Mouse (Mus musculus) heart, embryonic 13.5 days (tissue): ENCODE results near the gene Trip11. TPM values are rescaled to one million over a fixed set of nuclear protein-coding genes. Genes with fewer than 3 reads are reported as not detected.

ENCODE experiments used
- ATAC-seq: fragments of 200-750 bp; cut with Nextera tagmentation; 2 replicates; pipeline ENCODE4 v1.8.0; 2017; ENCODE audit warnings: moderate TSS enrichment; ENCODE audit not compliant: insufficient number of reproducible peaks, low FRiP score, low TSS enrichment; ENCODE audit errors: extremely low read depth
- H3K27ac ChIP-seq: fragments of 300-500 bp; sonication (generic); replicated peaks from 2 replicates; pipeline ENCODE4 v1.5.1; 2015; ENCODE audit warnings: moderate library complexity, mild to moderate bottlenecking, inconsistent platforms
- H3K27me3 ChIP-seq: fragments of 300-500 bp; sonication (generic); replicated peaks from 2 replicates; pipeline ENCODE4 v1.6.1; 2015; ENCODE audit warnings: mild to moderate bottlenecking, inconsistent platforms
- H3K36me3 ChIP-seq: fragments of 300-500 bp; sonication (generic); 2 replicates; pipeline ENCODE4 v1.6.1; 2015; ENCODE audit warnings: mild to moderate bottlenecking, inconsistent platforms
- H3K4me1 ChIP-seq: fragments of 300-500 bp; sonication (generic); 2 replicates; pipeline ENCODE4 v1.6.1; 2015; ENCODE audit warnings: inconsistent platforms
- H3K4me2 ChIP-seq: fragments of 300-500 bp; sonication (generic); 2 replicates; pipeline ENCODE4 v1.6.1; 2015; ENCODE audit warnings: inconsistent platforms, mild to moderate bottlenecking, moderate library complexity
- H3K4me3 ChIP-seq: fragments of 300-500 bp; sonication (generic); 2 replicates; pipeline ENCODE4 v1.5.1; 2015; ENCODE audit warnings: moderate library complexity, mild to moderate bottlenecking, inconsistent platforms
- H3K9ac ChIP-seq: fragments of 300-500 bp; sonication (generic); 2 replicates; pipeline ENCODE4 v1.6.1; 2015; ENCODE audit warnings: inconsistent platforms, mild to moderate bottlenecking, moderate library complexity
- H3K9me3 ChIP-seq: fragments of 300-500 bp; sonication (generic); 2 replicates; pipeline ENCODE4 v1.6.1; 2016; ENCODE audit warnings: inconsistent platforms
- WGBS: fragments of 180-500 bp; shearing (Covaris S2); methylation state at CpG from one replicate; pipeline ENCODE4 v1.1.7; 2015; ENCODE audit warnings: mixed read lengths; 5-methylcytosine and 5-hydroxymethylcytosine counted together
- polyA plus RNA-seq: library from polyadenylated mRNA; unstranded; fragments of >200 nt; fragmentation: Nextera tagmentation; extraction: Ambion mirVana; gene quantifications from 2 replicates; pipeline ENCODE4 v1.2.1, GENCODE M21; 2015

Gene Trip11
- polyA plus RNA-seq, 1 experiment from 2014 or later, result 19.5 TPM

DNA sequence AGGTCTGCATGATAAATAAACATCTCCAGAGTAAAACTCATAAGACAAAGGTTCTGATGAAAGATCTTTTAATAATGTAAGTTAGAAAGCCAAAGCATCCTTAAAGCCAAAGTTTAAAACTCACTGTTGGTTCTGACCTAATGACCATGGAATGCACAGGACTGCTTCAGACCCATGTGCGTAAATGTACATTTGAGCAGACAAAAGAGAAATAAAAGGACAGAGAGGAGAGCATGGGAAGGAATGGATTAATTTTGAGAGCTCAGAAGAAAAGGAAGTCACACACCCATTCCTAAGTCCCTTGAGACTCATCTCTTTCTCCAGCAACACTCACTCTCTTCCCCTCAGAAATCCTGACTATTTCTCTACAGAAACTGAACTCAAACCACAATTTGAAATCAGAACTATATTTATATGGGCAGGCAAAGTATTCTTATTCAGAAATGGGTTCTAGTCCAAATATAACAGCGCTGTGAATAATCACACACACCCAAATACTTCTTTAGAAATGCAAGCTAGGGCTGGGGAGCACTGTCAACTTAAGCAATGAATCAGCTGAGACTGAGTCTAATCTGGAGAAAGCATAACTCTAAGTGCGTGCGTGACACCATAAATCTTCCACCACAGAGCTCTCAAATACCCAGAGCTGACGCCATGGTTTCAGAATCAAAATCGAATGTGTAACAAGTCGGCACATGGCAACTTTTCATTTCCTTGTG, 61.1 kb downstream of the Trip11 start:
- Histone ChIP-seq H3K9me3 (no peaks in the 10 kb centered on the region), H3K4me3 (no peak overlapping the region), H3K9ac (no peak overlapping the region), H3K36me3 (peaks cover 6% of the 10 kb centered on the region), H3K4me1 (peaks cover 21% of the 10 kb centered on the region), H3K27me3 (no peaks in the 10 kb centered on the region), H3K27ac (peak overlapping the region; percentile 51), H3K4me2 (peak overlapping the region; percentile 9; the same call in 1 of the 2 replicates)
- no peak for ATAC-seq
- WGBS, result 54% methylated on average over 7 of the region's 7 CpGs

- peak overlapping the region; percentile 51 for H3K27ac ChIP-seq
- peak overlapping the region; percentile 9; the same call in 1 of the 2 replicates for H3K4me2 ChIP-seq
- H3K4me3 ChIP-seq, result no peak overlapping the region
- WGBS, result 28% methylated on average over 9 of the region's 9 CpGs
- H3K4me1 ChIP-seq, result peaks cover 21% of the 10 kb centered on the region
- ATAC-seq, result no peak; the same call in 1 of the 2 replicates
- no peaks in the 10 kb centered on the region for H3K27me3 ChIP-seq
- H3K36me3 ChIP-seq, result peaks cover 10% of the 10 kb centered on the region
- H3K9me3 ChIP-seq, result no peaks in the 10 kb centered on the region
- H3K9ac ChIP-seq, result no peak overlapping the region
These were observed 61.8 kb downstream of the Trip11 start for GRCm38 (mm10) chr12:101851314-101851713.

DNA sequence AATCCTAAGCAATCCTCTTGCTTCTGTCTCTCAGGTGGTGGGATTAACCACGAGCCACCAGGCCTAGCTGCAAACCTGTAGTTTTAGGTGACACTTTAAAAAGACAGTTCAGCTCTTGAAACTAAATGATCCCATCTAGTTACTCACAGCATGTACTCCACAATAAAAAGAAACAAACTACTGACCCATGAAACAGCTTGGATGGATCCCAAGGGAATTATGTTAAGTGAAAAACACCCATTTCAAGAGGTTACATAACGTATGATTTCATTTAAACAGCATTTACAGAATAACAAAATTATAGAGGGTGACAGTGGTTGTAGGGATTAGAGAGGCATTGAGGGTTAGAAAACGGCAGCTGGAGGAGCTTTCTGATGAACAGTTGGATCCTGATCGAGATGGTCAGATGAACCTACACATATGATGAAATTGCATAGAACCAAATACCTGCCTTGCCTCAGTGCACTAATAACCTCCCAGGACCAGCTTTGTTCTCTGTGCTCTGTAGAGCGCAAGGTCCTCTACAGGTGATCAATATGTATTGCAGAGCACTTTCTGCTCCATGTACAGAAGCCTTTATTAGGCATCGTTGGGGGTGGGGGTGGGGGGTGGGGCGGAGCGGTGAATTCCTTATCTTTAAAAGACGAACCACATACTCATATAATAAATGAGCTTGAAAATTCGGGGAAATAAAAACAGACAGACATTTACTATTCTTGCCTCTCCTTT, 76.4 kb downstream of the Trip11 start:
- Histone ChIP-seq H3K27me3 (no peaks in the 10 kb centered on the region), H3K4me2 (no peak overlapping the region), H3K9me3 (no peaks in the 10 kb centered on the region), H3K36me3 (peaks cover 53% of the 10 kb centered on the region), H3K9ac (no peak overlapping the region), H3K4me1 (no peaks in the 10 kb centered on the region), H3K27ac (no peak overlapping the region), H3K4me3 (no peak overlapping the region)
- ATAC-seq, result no peak
- WGBS, result 87% methylated on average over 10 of the region's 10 CpGs

DNA sequence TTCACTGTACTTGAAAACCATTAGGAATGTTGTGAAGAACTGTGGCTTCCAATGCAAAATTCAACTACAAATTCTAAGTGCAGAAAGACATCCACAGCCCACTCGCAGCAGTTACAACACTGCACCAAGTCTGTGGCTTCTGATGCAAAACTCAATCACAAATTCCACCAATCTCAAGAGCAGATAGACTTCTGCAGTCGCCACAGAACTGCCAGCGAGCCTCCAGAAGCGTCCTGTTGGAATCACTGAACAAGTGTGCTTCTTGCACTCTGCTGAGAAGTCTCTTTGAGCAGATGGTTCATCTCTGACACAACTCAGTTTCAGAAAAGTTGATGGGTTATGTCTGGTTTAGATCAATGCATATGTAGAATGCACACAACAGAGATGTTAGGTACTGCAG, 78.4 kb downstream of the Trip11 start:
- Histone ChIP-seq H3K4me3 (no peak overlapping the region), H3K27me3 (no peaks in the 10 kb centered on the region), H3K9me3 (no peaks in the 10 kb centered on the region), H3K4me2 (no peak overlapping the region), H3K4me1 (peaks cover 16% of the 10 kb centered on the region), H3K36me3 (peaks cover 53% of the 10 kb centered on the region), H3K27ac (no peak overlapping the region), H3K9ac (no peak overlapping the region)
- 83% methylated on average over 4 of the region's 4 CpGs for WGBS
- ATAC-seq, result no peak

DNA sequence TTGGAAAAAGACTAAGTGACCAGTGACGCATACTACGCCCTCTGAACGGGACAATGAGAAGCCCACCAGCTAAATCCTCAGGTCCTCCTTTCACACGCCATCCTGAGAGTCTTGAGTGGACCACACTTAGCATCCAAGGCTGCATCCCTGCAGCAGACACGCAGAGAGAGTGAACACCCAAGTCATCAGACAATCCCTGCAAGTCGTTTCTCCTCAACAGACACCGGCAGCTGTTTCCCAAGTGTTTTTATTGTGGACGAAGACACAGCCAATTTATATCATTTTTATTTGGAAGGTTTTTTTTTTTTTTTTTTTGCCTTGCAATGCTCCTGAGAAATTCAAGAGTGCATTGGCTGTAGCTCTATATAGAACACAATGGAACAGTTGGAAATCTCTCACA, 79.3 kb downstream of the Trip11 start:
- WGBS, result 89% methylated on average over 8 of the region's 8 CpGs
- no peak for ATAC-seq
- peaks cover 48% of the 10 kb centered on the region for H3K36me3 ChIP-seq
- no peak overlapping the region for H3K4me3 ChIP-seq
- no peak overlapping the region for H3K4me2 ChIP-seq
- no peaks in the 10 kb centered on the region for H3K9me3 ChIP-seq
- H3K4me1 ChIP-seq, result peaks cover 20% of the 10 kb centered on the region
- no peak overlapping the region for H3K9ac ChIP-seq
- no peaks in the 10 kb centered on the region for H3K27me3 ChIP-seq
- H3K27ac ChIP-seq, result no peak overlapping the region

DNA sequence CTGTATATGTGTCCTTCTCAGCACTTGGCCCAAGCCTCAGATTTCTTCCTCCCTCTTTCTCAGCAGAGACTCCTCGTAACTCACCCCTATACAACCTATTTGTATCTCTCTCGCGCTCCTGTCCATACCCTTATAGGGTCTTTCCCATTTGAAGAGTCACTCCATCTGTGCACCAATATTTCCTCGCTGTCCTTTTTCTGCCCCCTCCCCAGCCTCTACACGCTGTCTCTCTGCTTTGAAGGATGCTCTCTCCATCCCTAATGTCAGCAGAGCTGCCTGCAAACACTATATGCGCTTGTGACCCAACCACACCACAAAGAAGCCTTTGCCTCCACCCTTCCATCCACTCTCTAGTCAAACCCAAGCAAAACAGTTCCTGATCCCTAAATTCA, 80.0 kb downstream of the Trip11 start:
- 87% methylated on average over 6 of the region's 6 CpGs for WGBS
- Histone ChIP-seq H3K9me3 (no peaks in the 10 kb centered on the region), H3K4me2 (no peak overlapping the region), H3K4me1 (peaks cover 20% of the 10 kb centered on the region), H3K36me3 (peaks cover 41% of the 10 kb centered on the region), H3K9ac (no peak overlapping the region), H3K27ac (no peak overlapping the region), H3K4me3 (no peak overlapping the region), H3K27me3 (no peaks in the 10 kb centered on the region)
- ATAC-seq, result no peak

DNA sequence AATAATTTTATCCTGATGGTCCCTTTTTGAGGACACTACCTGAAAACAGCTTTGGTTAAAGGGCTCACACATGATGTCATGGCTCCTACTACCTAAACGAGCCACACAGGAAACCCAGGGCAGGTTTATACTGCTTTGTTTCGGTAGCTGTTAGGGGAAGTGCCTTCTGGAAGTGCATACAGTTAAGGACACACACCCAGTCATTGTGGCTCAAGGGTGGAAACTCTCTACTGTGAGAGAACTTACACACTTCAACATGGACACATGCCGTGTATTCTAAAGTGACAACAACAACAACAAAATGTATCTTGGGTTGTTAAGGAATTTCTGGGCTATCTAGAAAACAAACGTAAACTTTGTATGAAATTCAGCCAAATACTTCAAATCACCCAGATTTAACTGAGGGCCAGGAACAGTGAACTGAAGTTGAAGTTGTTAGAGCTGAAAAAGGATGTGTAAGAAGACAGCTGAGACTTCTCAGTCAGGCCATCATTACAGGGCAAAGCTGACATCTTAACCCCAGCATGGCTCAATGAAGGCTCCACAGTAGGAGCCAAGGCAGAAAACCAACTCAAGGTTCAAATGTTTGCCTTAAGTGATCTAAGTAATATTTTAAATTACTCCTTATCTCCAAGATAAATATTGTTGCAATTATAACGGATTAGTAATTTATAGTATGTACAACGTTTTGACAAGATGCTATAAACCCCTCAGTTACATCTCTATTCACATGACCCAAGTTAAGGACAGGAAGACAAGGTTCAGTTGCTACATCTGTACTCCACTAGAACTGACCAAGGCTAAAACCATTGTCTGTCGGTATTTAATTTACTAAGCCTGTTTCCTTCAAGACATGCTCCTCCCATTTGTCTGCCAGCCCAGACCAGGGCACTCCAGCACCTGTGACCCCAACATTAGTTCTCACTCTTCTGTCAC, 80.6 kb downstream of the Trip11 start:
- Histone ChIP-seq H3K27me3 (no peaks in the 10 kb centered on the region), H3K4me1 (peaks cover 20% of the 10 kb centered on the region), H3K4me2 (no peak overlapping the region), H3K4me3 (no peak overlapping the region), H3K9ac (no peak overlapping the region), H3K27ac (no peak overlapping the region), H3K36me3 (peaks cover 34% of the 10 kb centered on the region), H3K9me3 (no peaks in the 10 kb centered on the region)
- WGBS, result 72% methylated on average over 7 of the region's 7 CpGs
- ATAC-seq, result no peak

GRCm38 (mm10) chr12:101831221-101831620, 81.8 kb downstream of the Trip11 start:
- peaks cover 20% of the 10 kb centered on the region for H3K4me1 ChIP-seq
- no peak overlapping the region for H3K4me3 ChIP-seq
- H3K27me3 ChIP-seq, result no peaks in the 10 kb centered on the region
- H3K9ac ChIP-seq, result no peak overlapping the region
- H3K36me3 ChIP-seq, result peaks cover 24% of the 10 kb centered on the region
- no peak for ATAC-seq
- no peak overlapping the region for H3K4me2 ChIP-seq
- no peaks in the 10 kb centered on the region for H3K9me3 ChIP-seq
- 62% methylated on average over 4 of the region's 4 CpGs for WGBS
- peak overlapping the region; percentile 51; the same call in 1 of the 2 replicates for H3K27ac ChIP-seq

- no peak for ATAC-seq
- Histone ChIP-seq H3K4me3 (no peak overlapping the region), H3K9ac (no peak overlapping the region), H3K27me3 (peaks cover 10% of the 10 kb centered on the region; the same call in 1 of the 2 replicates), H3K27ac (no peak overlapping the region), H3K4me1 (peaks cover 19% of the 10 kb centered on the region), H3K36me3 (no peaks in the 10 kb centered on the region), H3K4me2 (no peak overlapping the region), H3K9me3 (no peaks in the 10 kb centered on the region)
- WGBS, result 80% methylated on average over 4 of the region's 4 CpGs
These were observed 89.9 kb downstream of the Trip11 start for GRCm38 (mm10) chr12:101823161-101823560.

- Histone ChIP-seq H3K4me2 (no peak overlapping the region; the same call in 1 of the 2 replicates), H3K36me3 (no peaks in the 10 kb centered on the region), H3K27me3 (peaks cover 18% of the 10 kb centered on the region), H3K4me1 (peaks cover 19% of the 10 kb centered on the region), H3K27ac (no peak overlapping the region), H3K9ac (no peak overlapping the region), H3K4me3 (no peak overlapping the region), H3K9me3 (no peaks in the 10 kb centered on the region)
- WGBS, result 19% methylated on average over 3 of the region's 3 CpGs
- ATAC-seq, result no peak
These were observed 91.5 kb downstream of the Trip11 start for GRCm38 (mm10) chr12:101821596-101821995.

- WGBS, result 38% methylated on average over 9 of the region's 9 CpGs
- no peak for ATAC-seq
- Histone ChIP-seq H3K9ac (peak overlapping the region; percentile 76), H3K4me3 (peak overlapping the region; percentile 56), H3K4me2 (peak overlapping the region; percentile 96), H3K27ac (peak overlapping the region; percentile 87; the same call in 1 of the 2 replicates), H3K4me1 (peaks cover 19% of the 10 kb centered on the region), H3K36me3 (no peaks in the 10 kb centered on the region), H3K9me3 (no peaks in the 10 kb centered on the region), H3K27me3 (peaks cover 24% of the 10 kb centered on the region)
These were observed 93.5 kb downstream of the Trip11 start for GRCm38 (mm10) chr12:101819570-101819969.
